Mouse (Mus musculus) sigmoid colon, adult 10 weeks (tissue): ENCODE measurements around the gene Zfp985. TPM values are rescaled to one million over a fixed set of nuclear protein-coding genes. Genes with fewer than 3 reads are reported as not detected.

Source experiments
- polyA plus RNA-seq: library from polyadenylated mRNA; stranded (reverse); fragments of 350-450 nt; fragmentation: Illumina TruSeq; extraction: RNeasy Lipid Tissue Mini Kit (QIAGEN cat#74804); gene quantifications from one replicate; pipeline ENCODE4 v1.2.3, GENCODE M21; 2014; ENCODE audit warnings: low read depth, low replicate concordance

The Zfp985 gene
- 0.60 TPM for polyA plus RNA-seq

DNA sequence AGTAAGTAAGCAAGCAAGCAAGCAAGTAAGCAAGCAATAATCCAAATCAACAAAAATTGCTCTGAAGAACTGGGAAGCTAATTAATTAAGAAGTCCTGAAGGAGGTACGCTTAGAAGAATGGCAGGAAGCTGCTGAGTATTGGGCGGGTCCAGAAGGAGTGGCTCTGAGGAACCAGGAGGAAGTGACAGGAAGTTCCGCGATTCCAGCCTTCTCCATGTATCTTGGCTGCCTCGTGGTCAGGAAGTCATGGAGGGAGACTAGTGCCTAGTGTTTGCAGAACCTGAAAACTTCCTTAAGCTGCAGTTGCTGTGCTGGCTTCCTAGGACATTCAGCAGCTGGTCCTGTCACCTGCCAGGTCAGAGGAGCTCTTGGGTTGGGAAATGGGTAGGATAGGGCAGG is at the start of gene Zfp985:
Gene Zfp985 (plus strand): TSS at position 207 of the 400 bp plus-strand sequence.

GRCm38 (mm10) chr4:147539918-147540317 is 13.2 kb upstream of the Zfp985 start, which contains the start of gene Gm16503:
Gene Gm16503, plus strand, starts transcription at chr4:147540218.

Other genes with a start within 250 kb of the Zfp985 start
- gene Zfp988, start 247.6 kb upstream of the Zfp985 start, polyA plus RNA-seq = not detected
- not detected for gene Zfp978, start 192.0 kb upstream of the Zfp985 start, polyA plus RNA-seq
- gene Zfp982, start 60.9 kb upstream of the Zfp985 start, polyA plus RNA-seq = 13.6 TPM
- gene Gm16503, start 13.1 kb upstream of the Zfp985 start, polyA plus RNA-seq = 0.57 TPM
- gene Zfp979, start 89.2 kb downstream of the Zfp985 start, polyA plus RNA-seq = 8.8 TPM
- gene Zfp534, start 149.3 kb downstream of the Zfp985 start, polyA plus RNA-seq = not detected